Mouse (Mus musculus) liver, embryonic 18 days (tissue): ENCODE results near the gene Zfp654. TPM values are rescaled to one million over a fixed set of nuclear protein-coding genes. Genes with fewer than 3 reads are reported as not detected.

Experiments used
- polyA plus RNA-seq: library from polyadenylated mRNA; depleted of rRNA; stranded (reverse); fragments of >200 nt; gene quantifications from 2 replicates; pipeline ENCODE4 v1.2.3, GENCODE M21; 2012; rRNA removed

The Zfp654 gene
- polyA plus RNA-seq: 2.7 and 3.1 TPM in 2 replicates

GRCm38 (mm10) chr16:64851563-64852362, at the start of gene Zfp654, which contains the start of gene Cggbp1:
Gene Zfp654 (minus strand): TSS chr16:64851652.
Gene Cggbp1 (plus strand): TSS chr16:64851996.

DNA sequence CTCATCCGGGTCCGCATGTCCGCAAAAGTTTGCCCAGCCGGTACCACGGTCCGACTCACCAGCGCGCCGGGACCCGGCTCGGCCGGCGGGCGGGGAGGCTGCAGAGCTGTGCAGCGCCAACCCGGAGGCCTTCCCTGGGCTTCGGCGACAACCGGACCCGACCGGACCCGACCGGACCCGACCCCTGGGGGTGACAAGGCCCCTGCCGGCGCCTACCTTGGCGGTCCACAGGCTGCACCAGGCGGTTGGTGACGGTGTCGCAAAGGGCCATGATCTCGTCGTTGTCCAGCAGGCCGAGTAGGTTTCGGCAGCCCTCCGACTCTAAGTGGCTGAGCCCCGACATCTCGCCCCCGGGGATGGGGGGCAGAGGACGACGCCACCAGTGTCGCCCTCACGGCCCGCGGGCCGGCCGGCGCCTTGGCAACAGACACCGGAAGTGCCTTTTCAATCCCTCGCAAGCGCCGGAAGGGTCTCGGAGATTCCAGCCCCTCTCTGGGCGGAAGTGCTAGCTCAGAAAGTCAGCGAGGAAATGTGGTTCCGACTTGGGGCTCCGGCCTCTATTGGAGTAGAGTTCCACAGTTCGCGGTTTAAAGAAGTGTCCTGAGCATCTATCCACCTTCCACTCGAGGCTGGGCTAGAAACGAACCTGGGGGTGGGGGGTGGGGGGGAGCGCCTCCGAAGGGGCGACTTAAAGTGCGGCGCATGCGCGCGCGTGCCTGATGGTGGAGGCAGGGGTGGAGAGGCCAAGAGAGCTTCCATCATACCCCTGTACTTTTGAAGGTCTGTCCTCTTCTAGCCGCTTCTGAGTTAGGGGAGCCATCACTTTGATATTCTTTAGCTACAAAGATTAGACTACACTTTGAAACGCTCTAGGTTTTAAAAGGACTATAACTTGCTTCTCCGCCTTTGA, 80.7 kb downstream of the Zfp654 start, which contains the start of gene 4930453N24Rik:
TSS of gene 4930453N24Rik (minus strand) at position 641 of the 910 bp plus-strand sequence.

Other genes starting within 250 kb of the Zfp654 start
- gene Csnka2ip, start 249.2 kb downstream of the Zfp654 start, polyA plus RNA-seq: not detected in 2 replicates
- gene 4930453N24Rik, start 80.5 kb downstream of the Zfp654 start, polyA plus RNA-seq: 4.6 and 5.9 TPM in 2 replicates
- gene Cggbp1, start 344 bp upstream of the Zfp654 start, polyA plus RNA-seq: 12.6 and 13.3 TPM in 2 replicates